Mouse (Mus musculus) 3T3-L1 (cell line): ENCODE results near the gene Rcsd1.

Experiments
- DNase-seq: peaks from one replicate; pipeline ENCODE4 v3.0.0-alpha.2; 2015; ENCODE audit warnings: low read depth, low spot score

Rcsd1 gene

DNA sequence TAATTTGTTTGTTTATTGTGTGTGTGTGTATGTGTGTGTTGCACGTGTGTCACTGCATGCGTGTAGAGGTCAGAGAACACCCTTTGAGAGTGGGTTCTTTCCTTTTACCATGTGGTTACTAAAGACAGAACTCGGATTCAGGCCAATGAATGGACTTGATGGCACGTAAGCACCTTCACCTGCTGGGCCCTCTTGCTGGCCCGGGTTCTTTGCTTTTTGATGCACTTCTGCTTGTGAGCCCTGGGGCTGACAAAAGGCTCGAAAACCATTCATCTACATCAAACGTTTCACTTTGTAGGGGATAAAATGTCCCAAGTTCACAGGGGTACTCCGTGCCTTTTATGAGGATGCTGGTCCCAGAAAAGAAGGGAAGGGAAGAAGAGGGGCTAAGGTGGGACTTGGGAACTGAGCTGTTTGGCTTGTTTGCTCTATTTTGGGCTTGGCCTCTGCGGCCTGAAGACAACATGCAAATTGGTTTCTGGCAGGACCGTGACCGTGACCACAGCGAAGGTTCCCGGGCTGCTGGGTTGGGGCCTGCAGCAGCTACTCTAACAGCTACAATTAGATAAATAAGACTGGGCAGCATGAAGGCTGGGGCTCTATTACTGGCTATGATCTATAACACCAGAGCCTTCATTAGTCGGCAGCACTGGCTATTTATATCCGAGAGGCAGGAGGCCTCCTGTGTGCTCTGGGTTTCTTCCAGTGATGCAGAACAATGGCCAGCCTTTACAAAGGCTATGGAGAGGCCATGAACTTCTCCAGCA lies 46.9 kb downstream of the Rcsd1 start:
- no peak for DNase-seq

DNA sequence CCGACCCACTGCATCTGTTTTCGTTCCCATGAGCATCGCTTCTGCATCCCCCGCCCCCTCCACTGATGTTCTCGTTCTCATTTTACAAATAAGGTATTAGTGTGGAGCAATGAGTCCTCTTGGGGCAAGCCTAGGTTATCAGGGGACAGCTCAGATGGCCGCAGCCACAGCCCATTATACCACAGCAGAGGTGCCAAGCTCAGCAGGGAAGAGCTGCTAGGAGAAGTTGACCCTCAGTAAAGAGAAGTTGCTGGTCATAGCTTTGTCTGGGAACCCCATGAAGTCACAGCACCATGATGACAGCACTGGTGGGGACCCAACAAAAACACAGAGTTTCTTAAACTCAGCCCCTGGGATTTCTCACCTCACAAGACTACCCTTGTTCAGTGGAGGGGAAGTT lies 47.8 kb downstream of the Rcsd1 start:
- DNase-seq: no peak

DNA sequence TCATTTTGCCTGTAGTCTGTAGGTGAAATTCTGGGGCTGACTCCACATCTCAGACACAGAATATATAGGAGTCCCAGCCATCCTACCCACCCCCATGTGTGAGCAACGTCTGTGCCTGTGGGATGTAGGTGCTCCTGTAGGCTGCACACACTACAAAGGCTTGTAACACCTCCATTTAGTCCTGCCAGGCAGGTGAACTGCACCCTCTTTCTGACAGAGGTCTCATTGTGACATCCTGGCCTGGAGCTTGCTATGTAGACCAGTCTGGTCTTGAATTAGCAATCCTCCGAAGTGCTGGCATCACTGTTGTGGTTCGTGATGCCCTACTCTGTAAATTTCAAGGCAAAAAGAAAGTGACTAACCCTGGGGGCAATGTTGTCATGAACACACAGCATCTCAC lies 48.4 kb downstream of the Rcsd1 start:
- DNase-seq: no peak

DNA sequence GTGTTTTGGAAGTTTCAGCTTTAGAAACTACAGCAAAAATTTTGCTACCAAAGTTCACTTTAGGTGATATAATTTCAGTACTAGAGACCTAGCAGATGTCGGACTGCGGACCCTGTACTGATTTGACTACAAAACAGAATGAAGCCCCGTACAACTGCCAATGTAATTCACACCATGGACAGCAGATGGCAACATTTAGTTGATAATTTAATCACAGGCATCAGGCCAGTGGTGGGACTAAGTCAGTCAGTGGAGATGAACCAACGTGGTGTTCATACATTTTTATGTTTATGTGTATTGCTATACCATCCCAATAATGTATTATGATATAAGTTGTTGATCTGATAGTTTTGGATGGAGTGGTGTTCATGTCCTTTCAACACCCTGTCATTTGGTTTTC lies 48.8 kb downstream of the Rcsd1 start:
- peak; percentile 72 for DNase-seq

DNA sequence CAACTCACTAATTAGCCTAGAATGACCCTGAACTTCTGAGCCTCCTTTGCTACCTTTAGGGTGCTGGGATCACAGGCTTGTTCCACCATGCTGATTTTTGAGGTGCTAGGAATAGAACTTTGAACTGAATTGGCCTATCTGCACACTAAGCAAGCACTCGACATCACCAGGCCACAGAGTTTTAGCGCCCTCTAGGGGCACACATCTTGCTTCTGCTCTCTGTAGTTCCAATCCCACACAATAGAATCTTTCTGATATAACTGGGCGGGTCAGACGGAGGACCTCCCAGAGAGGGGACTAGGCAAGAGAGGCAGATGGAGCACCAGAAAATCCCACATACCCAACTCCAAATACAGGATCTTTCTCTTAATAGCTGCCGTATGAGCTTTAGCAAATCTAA lies 51.0 kb downstream of the Rcsd1 start:
- DNase-seq: peak; percentile 87

DNA sequence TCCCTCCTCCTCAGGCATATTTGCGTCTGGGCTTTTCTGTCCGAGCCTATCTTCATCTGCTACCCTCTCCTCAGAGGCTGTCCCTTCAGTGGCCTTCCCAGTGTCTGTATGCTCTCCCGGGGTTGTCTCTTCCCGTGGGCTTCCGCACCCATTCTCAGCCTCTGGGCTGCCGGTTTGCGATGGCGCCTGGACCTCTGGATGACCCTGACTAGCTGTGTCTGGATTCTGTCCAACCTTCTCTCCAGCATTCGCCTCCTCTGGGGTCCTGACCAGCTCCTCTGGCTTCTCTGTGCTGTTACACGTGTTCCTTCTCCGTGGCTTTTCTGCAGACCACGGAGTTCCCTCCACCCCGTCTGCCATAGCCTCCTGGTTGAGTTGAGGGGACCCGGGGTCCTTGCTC lies 54.1 kb downstream of the Rcsd1 start:
- no peak for DNase-seq

DNA sequence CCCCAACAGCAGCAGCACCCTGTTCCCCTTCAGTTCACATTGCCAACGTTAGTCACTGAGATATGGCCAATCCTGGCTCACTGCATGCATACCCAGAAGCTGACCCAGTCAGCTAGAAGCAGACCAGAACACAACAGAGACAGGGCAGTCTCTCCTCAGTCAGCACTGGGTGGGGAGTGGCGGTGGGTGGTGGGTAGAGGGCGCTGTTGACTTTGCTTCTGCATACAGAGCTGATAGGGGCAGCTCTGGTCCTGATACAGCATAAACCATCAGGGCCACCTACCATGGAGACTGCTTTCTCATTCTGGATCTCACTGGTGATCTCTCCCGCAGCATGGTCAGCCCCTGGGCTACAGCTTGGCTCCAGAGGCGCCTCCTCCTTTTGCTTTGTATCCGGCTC lies 54.5 kb downstream of the Rcsd1 start:
- DNase-seq: no peak

DNA sequence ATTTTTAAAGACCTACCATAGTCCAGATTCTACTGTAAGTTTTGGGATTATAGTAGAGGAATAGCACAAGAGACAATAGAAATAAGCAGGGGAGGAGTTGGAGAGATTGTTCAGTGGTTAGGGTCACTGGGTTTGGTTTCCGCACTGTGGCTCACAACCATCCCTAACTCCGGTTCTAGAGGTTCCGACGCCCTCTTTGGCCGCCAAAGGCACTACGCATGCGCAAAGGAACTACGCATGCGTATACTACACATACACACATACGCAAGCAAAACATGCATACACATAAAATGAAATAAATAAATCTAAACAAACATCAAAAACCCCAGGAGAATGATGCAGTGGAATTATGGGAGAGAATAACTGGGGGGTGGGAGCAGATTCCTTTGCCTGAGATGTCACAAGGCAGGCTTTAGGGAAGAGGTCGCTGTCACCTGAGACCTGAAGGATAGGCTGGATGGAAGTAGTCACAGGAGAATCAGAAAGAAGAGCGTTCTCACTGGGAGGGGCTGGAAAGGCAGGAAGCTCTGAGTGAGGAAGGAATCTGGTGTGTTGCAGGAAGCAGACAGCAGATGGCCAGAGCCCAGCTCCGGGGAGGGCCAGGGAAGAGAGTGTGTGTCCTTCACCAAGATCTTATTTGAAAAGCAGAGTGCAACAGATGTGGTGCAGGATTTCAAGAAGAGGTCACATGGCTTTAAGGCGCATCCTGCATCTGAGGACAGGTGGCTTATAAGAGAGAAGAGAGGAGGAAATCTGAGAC lies 56.3 kb downstream of the Rcsd1 start:
- DNase-seq: no peak

DNA sequence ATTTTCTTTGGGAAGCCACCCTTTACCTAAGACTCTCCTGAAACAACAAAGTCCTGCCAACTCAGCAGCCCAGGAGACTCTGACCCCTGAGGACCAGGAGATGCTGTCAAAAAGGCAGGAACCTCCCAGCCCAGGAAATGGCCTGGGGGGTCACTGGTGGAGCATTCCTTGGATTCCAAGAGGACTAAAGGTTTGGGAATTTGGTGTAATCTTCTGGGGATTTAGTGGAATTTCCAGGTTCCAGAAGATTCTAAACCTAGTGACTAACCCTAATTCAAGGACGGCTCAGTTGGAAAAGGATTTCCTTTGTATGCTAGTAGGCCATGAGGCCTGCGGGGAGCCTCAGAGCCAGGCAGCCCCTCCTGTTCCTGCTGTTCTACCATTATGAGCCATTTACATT lies 57.0 kb downstream of the Rcsd1 start:
- DNase-seq: peak; percentile 54

DNA sequence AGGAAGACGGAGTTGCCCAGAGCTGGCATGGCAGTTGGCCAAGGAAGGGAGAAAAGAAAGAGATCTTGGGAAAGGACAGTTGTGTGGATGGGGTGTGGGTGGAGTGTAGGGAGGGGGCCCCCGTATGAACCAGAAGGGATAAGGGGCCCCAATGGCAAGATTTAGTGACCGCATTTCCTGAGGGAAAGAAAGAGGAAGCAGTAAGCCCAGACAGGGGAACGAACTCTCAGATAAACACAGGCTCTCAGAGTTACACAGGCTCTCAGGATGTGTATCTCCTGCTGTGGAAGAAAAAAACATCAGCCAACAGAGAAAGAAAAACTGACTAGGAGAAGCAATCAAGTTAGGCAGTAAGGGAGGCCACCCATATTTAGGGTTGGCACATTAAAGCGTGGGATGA lies 58.4 kb downstream of the Rcsd1 start:
- no peak for DNase-seq

DNA sequence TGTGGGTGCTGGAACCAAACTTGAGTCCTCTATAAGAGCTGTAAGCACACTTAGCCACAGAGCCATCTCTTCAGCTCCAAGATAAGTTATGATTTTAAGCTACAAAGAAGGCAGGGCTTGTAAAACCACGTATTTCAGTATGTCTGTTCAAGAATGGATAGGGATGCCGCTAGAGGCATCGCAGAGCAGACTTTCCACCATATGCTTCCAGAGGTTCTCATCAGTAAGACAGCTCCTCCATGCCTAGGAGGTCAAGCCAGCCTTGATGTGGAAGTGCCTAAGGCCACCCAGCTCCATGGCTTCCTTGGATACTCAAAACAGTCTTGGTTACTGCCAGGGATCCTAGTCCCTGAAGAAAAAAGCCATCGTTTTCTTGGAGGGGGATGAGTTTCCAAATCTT lies 64.5 kb downstream of the Rcsd1 start:
- no peak for DNase-seq

DNA sequence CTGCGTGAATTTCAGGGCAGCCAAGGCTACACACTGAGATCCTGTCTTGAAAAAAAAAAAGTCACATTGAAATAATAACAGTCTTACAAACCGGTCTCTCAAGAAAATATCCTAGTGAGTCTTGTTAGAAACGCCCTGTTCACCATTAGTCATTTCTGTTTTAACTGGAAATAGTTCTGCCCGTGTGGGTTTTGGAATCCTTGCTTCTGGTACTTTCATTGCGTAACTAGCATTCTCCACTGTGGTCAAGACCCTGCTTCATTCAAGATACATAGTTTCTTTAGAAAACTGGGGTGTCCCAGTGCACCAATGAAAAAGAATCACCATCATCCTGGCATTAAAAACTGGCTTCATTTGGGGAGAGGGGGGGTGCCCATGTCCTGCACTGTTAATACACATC lies 65.8 kb downstream of the Rcsd1 start:
- peak; percentile 76 for DNase-seq

DNA sequence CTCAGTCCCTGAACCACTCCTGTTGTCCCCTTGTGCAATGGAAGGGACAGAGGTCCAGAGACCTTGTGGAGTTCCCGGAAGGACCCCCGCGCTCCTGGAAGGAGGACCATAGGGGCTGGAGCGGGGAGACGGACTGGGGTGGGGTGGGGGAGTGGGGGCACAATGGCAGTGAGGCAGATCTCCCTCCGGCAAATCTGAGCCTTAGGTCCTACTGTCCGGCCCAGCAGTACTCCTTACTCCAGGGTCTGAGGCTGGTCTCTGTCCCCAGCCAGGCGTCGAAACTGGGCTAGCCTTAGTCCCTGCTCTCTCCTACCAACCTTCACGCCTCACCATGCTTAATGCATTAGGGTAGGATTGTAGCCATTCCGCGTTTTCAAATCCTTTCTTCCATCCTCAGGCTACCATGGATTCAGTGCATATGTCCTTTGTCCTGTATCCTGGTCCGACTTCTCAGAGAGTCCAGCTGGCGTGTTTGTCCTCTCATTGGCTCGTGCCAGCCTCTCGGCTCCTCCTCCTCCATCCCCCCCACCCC lies 66.7 kb downstream of the Rcsd1 start:
- DNase-seq: peak; percentile 84

DNA sequence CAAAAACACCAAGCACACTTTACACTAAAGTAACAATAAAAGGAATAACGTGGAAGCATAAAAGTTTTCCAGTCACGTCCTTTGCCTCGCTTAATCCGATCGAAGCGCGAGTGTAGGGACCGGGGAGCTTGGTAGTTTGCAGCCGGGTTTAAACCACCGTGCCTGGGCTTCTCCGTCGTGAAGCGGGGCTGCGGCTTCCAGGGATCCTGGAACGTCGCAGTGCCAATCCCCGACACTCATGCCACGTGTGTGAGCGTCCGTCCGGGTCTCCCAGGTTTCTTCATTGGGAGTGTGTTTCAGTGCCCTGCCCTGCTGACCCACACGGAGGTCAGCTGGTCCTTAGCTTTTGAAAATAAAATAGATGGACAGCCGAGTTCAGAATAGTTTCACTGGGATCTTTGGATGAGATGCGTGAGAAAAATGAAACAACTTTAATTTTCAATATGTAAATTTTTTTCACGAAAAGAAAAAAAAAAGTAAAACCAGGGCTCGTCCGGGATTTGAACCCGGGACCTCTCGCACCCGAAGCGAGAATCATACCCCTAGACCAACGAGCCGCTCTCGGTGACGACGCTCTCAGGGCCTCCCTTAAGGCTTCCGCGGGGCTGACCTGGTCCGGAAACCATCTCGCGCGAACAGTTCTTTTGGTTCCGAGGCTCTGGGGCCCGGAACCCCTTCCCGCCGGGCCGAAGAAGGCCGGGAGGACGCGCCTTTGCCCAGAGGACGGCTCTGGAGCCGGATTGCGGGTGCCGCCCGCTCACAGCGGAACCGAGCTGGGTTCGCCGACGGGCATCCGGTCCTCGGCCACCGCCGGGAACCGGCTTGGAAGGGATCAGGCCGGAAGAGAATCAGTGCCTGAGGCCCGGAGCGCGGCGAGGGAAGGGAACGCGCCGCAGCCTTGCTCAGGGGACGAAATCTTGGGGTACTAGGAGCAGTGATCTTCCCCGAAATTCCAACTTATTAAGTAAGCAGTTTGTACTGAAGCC lies 67.5 kb downstream of the Rcsd1 start:
- peak; percentile 90 for DNase-seq

DNA sequence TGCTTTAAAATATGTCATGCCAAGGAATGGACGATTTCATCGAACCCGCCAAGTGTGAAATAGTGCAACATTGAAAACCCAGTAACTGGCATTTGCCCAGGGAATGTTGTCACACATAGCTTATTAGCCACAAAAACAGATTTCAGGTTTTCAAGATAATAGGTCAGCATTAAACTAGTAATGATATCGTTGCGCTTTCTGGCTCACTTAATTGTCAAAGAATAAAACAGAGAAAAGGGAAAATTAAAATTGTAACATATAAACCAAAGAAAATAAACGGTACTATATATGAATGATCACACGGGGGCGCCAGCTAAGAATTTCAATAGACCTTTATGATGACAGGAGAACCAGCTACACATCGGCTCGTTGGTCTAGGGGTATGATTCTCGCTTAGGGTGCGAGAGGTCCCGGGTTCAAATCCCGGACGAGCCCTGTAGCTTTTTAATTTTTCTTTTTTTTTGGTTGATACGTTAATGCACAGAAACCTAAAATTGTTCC lies 68.2 kb downstream of the Rcsd1 start:
- peak; percentile 90 for DNase-seq

DNA sequence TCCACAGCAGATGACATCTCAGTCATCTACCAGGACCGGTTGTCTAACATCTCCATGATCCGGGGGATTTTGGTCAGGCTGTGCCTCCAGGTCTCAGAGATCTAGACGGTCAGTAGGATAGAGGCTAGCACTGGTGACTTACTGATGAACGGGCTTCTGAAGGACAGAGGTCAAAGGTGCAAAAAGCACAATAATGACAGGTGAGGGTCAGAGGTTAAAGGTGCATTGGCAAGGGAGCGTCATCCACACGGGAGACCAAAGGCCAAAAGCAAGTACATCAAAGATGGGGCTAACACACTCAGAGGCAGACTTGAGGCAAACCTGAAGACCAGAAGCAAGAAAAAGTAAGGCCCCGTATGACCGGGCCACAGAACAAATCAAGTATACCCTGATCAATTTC lies 73.3 kb downstream of the Rcsd1 start:
- DNase-seq: no peak

DNA sequence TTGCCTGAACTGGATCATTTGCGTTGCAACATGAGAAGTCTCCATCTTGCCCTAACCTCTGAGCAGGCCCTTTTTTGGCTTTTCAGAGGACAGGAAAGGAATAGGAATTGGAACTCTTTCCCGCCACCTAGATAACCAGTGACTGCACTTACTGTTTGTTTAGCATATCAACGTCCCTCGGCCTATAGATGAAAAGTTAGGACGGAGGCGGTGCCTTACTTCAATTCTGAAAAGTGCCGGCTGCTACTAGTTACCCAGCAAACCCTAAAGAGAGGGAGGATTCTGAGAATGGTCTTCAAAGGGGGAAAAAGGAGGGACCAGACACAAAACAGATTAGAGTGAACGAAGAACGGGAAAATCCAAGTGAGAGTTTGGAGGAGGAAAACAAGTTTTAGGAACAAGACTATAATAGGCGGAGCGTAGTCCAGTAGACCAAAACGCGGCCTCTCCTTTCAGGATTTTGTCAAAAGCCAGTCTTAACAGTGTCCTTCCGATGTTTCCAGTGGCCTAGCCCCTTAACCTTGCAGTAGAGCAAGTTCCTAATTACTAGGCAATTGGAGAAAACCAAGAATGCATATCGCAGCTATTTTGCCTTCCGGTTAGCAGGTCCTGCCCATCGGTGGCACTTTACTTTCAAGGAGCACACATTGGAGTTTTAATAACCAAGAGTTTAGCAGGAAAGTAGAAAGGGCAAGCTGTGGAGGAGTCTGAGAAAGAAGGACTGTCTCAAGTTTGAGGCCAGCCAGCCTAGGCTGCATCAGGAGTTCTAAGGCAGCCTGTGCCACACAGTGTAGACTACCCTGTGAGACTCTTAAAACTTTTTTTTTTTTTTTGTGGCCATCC lies 74.3 kb downstream of the Rcsd1 start:
- DNase-seq: no peak

DNA sequence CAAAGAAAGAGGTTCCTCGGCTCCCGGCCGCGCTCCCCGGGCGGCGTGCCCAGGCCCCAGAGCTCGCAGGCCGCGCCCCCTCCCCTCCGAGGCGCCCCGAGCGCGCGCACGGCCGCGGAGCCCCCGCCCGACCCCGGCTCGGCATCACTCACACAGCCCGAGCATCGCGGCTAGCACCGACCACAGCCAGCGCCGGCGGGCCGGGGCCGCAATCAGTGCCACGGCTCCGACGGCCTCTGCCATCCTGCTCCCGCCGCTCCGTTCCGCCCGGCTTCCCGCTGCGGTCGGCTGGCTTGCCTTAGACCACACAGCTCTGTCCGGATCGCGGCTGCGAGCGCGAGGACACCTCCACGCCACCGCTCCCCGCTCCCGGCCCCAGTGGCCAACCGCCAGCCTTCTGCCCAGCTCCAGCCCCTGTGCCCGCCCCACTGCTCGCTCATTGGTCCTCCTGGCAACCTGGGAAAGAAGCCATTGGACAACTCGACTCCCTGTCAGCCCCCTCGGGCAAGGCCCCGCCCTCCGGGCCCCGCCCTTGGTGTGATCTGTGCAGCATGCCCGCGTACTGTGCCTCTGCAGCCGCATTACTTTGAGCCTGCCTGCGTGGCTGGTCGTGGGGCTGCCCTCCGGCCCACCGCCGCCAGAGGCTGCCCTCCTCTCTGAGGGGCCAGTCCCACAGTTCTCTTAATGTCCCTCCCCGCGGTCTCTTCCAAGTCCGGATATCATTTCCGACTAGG lies 75.2 kb downstream of the Rcsd1 start, which contains the start of gene Mpzl1:
TSS of gene Mpzl1 (minus strand) at position 388 of the 734 bp plus-strand sequence.
- peak; percentile 98 for DNase-seq

DNA sequence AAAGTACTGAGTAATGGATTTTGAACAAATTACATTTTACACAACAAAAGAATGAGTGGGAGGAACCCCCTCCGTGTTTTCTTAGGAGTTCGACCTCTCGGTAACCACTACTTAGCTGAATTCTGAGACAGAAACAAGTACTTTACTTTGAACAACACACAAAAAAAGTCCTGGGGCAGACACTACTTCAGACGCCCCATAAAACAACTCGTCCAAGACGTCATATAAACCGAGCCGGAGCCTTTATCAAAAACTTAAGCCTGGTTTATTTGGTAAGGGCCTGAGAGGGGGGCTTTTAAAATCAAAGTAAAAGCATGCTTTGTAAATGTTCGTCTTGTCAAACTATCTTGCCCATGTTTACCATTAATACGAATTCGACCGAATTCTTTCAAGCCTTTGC lies 76.2 kb downstream of the Rcsd1 start:
- no peak for DNase-seq

DNA sequence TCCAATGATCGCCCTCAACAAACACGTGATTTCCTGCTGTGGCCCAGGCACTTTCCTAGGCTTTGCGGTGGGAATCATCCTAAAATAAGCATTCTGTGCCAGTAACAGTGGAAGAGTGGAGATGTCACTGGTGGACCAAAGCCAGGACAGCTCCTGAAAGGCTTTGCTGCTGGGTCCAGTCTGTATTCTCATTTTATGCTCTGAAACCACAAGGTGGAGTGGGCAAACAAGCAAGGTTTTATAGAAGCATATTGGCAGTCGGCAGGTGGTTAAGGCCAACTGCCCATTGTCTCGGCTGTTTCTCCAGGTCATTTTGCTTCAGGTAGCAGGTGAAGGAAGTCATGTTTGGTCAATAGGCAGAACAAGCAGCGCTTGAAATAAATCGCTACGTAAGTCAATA lies 78.4 kb downstream of the Rcsd1 start:
- no peak for DNase-seq
